Mouse (Mus musculus) neural tube, embryonic 14.5 days (tissue): ENCODE measurements around the gene Rhobtb3. TPM values are rescaled to one million over a fixed set of nuclear protein-coding genes. Genes with fewer than 3 reads are reported as not detected.
A peak's percentile ranks its signal among the peaks of the same experiment; 100 is the strongest.

Source experiments
- ATAC-seq: fragments of 200-750 bp; cut with Nextera tagmentation; 2 replicates; pipeline ENCODE4 v1.8.0; 2017; ENCODE audit warnings: low read depth, mild to moderate bottlenecking, moderate TSS enrichment, moderate library complexity
- H3K27ac ChIP-seq: fragments of 300-500 bp; sonication (generic); 2 replicates; pipeline ENCODE4 v1.5.1; 2014; ENCODE audit warnings: low read depth, mild to moderate bottlenecking, control low read depth, low read length, moderate library complexity, mixed read lengths
- H3K27me3 ChIP-seq: fragments of 300-500 bp; sonication (generic); 2 replicates; pipeline ENCODE4 v1.6.1; 2014; ENCODE audit warnings: low read length; ENCODE audit not compliant: control insufficient read depth, insufficient read depth
- H3K36me3 ChIP-seq: fragments of 300-500 bp; sonication (generic); 2 replicates; pipeline ENCODE4 v1.6.1; 2014; ENCODE audit warnings: low read length, mixed read lengths; ENCODE audit not compliant: control insufficient read depth, insufficient read depth
- H3K4me1 ChIP-seq: fragments of 300-500 bp; sonication (generic); 2 replicates; pipeline ENCODE4 v1.6.1; 2014; ENCODE audit warnings: low read length; ENCODE audit not compliant: control insufficient read depth, insufficient read depth
- H3K4me2 ChIP-seq: fragments of 300-500 bp; sonication (generic); 2 replicates; pipeline ENCODE4 v1.6.1; 2014; ENCODE audit warnings: mild to moderate bottlenecking, low read depth, low read length, control low read depth
- H3K4me3 ChIP-seq: fragments of 300-500 bp; sonication (generic); 2 replicates; pipeline ENCODE4 v1.5.1; 2014; ENCODE audit warnings: low read depth, low read length, control low read depth, mixed read lengths
- H3K9ac ChIP-seq: fragments of 300-500 bp; sonication (generic); replicated peaks from 2 replicates; pipeline ENCODE4 v1.6.1; 2014; ENCODE audit warnings: low read depth, mild to moderate bottlenecking, control low read depth, low read length, mixed read lengths
- H3K9me3 ChIP-seq: fragments of 300-500 bp; sonication (generic); 2 replicates; pipeline ENCODE4 v1.6.1; 2016; ENCODE audit warnings: low read length; ENCODE audit not compliant: control insufficient read depth
- WGBS: fragments of 180-500 bp; shearing (Covaris S2); extraction: QIAGEN DNeasy Blood & Tissue Kit; methylation state at CpG from one replicate; pipeline ENCODE4 v1.1.7; 2014; 5-methylcytosine and 5-hydroxymethylcytosine counted together
- polyA plus RNA-seq: library from polyadenylated mRNA; unstranded; fragments of >200 nt; fragmentation: Nextera tagmentation; extraction: Ambion mirVana; gene quantifications from 2 replicates; pipeline ENCODE4 v1.2.1, GENCODE M21; 2014

Gene Rhobtb3
- polyA plus RNA-seq, result 29.3 and 32.2 TPM in 2 replicates

DNA sequence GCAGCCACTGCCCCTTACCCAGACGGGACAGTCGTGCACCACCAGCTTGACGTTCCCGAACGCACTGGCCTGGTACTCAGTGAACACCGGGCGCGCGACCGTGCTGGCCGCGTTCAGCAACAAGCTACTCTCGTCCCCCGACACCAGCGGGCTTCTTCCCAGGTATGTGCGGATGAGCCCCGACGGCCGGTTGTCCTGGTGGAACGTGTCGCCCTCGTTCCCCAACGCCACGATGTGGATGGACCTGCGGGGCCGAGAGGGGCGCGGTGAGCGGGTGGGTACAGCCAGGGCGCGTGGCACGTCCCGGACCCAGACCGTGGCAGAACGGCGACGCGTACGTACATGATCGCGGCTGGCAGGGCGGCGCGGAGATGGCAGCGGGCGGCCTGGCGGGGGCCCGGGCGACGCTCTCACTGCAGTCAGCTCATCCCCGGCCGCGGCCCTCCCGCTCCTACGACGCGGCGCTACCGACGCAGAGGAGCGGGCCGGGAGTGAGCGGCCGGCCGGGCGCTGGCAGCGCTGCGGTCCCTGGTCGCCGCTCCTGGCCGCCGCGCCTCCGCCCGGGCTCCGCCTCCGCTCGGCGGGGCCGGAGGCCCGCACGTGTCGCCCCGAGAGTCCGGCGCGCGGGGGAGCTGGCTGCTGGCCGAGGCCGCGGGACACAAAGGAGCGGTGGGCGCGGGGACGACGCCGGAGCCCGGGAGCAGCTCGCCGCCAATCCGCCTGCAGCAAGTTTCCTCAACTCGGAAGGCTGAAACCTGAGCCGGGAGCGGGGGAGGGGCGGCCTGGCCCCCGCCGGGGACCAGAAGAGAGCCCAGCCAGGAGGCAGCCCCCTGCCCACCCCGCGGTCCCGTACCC lies at the start of gene Rhobtb3:
TSS of gene Rhobtb3 (minus strand) at position 737 of the 855 bp plus-strand sequence.
- Histone ChIP-seq H3K36me3 (no peaks in the 10 kb centered on the region), H3K9me3 (no peaks in the 10 kb centered on the region), H3K27me3 (no peaks in the 10 kb centered on the region), H3K4me1 (peaks cover 17% of the 10 kb centered on the region), H3K4me3 (peak within 1 kb of the TSS; percentile 83), H3K4me2 (peak within 1 kb of the TSS; percentile 71), H3K27ac (peak within 1 kb of the TSS; percentile 98), H3K9ac (peak within 1 kb of the TSS; percentile 95)
- peak; percentile 91 for ATAC-seq
- WGBS, result under 1% methylated on average over 101 of the region's 110 CpGs

DNA sequence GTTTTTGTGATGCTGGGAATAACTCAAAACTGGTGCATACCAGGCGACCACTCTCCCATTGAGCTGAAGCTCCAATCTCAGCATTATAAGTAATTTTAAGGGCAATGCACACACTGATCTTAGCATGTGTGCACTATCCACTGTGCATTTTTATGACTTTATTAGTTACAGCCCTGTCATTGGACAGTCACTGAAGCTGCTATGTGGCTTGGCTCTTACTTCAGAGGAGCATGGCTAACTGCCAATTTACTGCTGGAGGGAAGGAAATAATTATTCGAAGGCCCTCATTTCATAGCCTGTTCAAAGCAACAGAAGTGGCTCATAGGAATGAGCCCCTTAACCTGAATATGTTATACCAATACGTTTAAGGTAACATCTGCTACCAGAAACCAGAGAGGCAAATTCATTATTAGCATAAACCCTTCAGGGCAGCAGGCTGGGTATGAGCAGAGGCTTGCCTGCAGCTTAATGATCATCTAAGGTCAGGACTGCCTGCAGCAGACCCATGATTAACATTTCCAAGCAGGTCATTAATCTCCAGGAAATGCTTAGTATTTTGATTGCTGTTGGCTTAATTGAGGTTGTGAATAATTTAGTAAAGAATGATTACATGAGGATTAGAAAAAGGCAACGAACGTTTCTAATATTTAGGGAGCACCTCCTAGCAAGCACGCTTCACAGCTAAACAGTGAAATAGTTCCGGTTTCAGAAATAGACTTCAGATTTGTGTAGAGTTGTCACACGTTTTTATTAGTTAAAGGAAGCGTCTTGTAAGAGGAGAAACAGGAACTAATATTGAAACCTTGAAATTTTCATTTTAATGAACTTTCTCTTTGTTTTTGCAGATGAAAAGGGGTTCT lies 48.7 kb upstream of the Rhobtb3 start:
- ATAC-seq, result peak; percentile 94
- Histone ChIP-seq H3K27me3 (no peaks in the 10 kb centered on the region), H3K4me2 (no peak overlapping the region), H3K9ac (no peak overlapping the region), H3K36me3 (no peaks in the 10 kb centered on the region), H3K4me1 (no peaks in the 10 kb centered on the region; the same call in 1 of the 2 replicates), H3K9me3 (no peaks in the 10 kb centered on the region), H3K4me3 (no peak overlapping the region), H3K27ac (no peak overlapping the region)
- WGBS, result 29% methylated on average over 9 of the region's 9 CpGs

DNA sequence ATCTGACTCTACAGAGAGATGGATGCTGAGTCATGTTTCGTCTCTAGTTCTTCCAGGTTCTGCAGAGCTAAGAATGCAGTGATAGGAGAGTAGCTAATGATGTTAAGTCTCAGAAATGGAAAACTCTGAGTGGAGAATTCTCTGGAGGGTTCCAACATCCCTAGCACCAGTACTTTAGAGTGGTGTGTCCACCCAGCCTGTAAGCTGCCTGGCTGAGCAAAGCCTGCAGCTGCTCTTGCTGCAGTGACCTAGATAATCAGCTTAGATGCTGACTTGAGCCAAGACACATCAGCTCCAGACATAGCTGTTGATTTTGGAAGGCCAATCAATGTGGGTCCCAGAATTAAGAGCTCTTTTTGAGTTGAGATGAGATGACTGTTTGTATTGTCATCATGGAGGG lies 44.4 kb upstream of the Rhobtb3 start:
- no peak overlapping the region for H3K4me3 ChIP-seq
- no peak overlapping the region for H3K4me2 ChIP-seq
- H3K36me3 ChIP-seq, result no peaks in the 10 kb centered on the region
- no peaks in the 10 kb centered on the region for H3K27me3 ChIP-seq
- no peak overlapping the region for H3K27ac ChIP-seq
- no peaks in the 10 kb centered on the region; the same call in 1 of the 2 replicates for H3K4me1 ChIP-seq
- H3K9ac ChIP-seq, result no peak overlapping the region
- 91% methylated on average over 1 of the region's 1 CpGs for WGBS
- no peak for ATAC-seq
- H3K9me3 ChIP-seq, result no peaks in the 10 kb centered on the region

DNA sequence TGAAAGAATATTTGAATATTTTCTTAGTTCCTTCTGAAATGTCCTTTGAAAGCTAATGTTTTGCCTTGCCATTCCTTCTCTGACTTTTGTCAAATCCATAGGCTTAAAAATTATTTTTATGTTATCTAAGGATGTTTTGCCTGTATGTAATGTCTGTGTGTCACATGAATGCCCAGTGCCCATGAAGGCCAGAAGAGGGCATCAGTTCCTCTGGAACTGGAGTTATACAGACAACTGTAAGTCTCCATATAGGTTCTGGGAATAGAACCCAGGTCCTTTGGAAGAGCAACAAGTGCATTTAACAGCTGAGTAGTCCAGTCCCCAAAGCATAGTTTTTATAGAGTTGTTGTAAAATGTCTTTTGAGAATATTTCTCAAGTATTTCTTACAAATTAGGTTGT lies 38.2 kb upstream of the Rhobtb3 start:
- no peaks in the 10 kb centered on the region for H3K9me3 ChIP-seq
- no peak overlapping the region for H3K9ac ChIP-seq
- no peak overlapping the region for H3K27ac ChIP-seq
- no peak for ATAC-seq
- H3K36me3 ChIP-seq, result no peaks in the 10 kb centered on the region
- H3K4me2 ChIP-seq, result no peak overlapping the region
- no peaks in the 10 kb centered on the region for H3K4me1 ChIP-seq
- H3K27me3 ChIP-seq, result no peaks in the 10 kb centered on the region
- no peak overlapping the region for H3K4me3 ChIP-seq

DNA sequence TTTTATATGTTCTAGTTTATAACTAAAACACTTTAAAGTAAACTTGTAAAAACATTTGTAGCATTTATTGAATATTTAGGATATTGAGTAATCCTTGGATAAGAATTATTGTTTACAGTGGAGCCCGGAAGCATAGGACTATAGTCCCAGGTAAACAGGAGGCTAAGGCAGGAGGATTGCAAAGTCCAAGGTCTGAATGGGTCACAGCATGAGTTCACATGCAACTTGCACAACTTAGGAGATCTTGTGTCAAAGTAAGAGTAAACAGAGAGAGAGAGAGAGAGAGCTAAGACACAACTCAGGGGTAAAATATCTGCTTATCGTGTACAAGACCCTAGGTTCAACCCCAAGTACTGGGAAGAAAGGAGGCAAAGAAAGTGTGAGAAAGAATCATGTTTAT lies 32.9 kb upstream of the Rhobtb3 start:
- H3K27ac ChIP-seq, result no peak overlapping the region
- H3K27me3 ChIP-seq, result no peaks in the 10 kb centered on the region
- ATAC-seq, result no peak
- H3K4me2 ChIP-seq, result no peak overlapping the region
- H3K4me1 ChIP-seq, result no peaks in the 10 kb centered on the region
- H3K36me3 ChIP-seq, result no peaks in the 10 kb centered on the region
- no peak overlapping the region for H3K9ac ChIP-seq
- 88% methylated on average over 2 of the region's 2 CpGs for WGBS
- no peak overlapping the region for H3K4me3 ChIP-seq
- no peaks in the 10 kb centered on the region for H3K9me3 ChIP-seq

DNA sequence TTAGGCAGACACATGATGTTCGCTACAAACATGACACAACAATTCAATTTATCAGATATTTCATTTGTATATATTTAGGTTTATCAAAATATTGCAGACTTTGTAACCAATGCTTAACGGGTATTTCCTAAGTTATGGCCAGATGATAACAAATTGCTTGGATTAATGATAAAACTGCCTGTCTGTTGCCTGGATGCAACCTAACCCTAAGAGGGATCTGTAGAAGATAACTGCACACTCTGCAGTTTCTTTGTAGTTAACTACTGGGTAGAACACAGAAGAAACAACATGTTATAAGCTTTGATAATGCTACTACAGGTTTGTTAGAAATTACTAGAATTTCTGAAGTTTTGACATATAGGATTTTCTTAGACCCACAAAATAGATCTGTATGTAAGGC lies 32.5 kb upstream of the Rhobtb3 start:
- WGBS, result 94% methylated on average over 2 of the region's 2 CpGs

DNA sequence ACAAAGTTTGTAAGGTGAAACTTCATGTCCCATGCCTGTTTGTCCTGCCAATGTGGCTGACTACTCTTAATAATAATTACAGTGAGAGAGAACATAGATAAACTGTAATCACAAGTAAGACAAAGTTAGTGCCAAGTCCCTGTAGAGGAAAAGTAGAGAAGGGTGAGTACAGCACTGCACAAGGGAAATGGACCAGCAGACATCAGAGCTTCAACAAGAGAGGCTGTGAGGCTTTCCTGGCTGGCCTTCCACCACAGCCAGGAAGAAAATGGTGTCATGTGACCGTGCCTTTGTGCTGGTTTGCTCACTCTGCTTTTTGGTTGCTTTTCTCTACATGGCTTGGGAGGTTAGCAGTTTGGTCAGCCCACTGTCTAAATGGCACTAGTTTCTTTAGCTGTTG lies 31.9 kb upstream of the Rhobtb3 start:
- Histone ChIP-seq H3K4me1 (no peaks in the 10 kb centered on the region), H3K4me2 (no peak overlapping the region), H3K9ac (no peak overlapping the region), H3K9me3 (no peaks in the 10 kb centered on the region), H3K27ac (no peak overlapping the region), H3K36me3 (no peaks in the 10 kb centered on the region), H3K27me3 (no peaks in the 10 kb centered on the region), H3K4me3 (no peak overlapping the region)
- 67% methylated on average over 1 of the region's 1 CpGs for WGBS
- no peak for ATAC-seq

More for the DNA sequence above, 32.5 kb upstream of the Rhobtb3 start:
- Histone ChIP-seq H3K9ac (no peak overlapping the region), H3K27ac (no peak overlapping the region), H3K4me3 (no peak overlapping the region), H3K4me1 (no peaks in the 10 kb centered on the region), H3K9me3 (no peaks in the 10 kb centered on the region), H3K36me3 (no peaks in the 10 kb centered on the region), H3K4me2 (no peak overlapping the region), H3K27me3 (no peaks in the 10 kb centered on the region)
- no peak for ATAC-seq

DNA sequence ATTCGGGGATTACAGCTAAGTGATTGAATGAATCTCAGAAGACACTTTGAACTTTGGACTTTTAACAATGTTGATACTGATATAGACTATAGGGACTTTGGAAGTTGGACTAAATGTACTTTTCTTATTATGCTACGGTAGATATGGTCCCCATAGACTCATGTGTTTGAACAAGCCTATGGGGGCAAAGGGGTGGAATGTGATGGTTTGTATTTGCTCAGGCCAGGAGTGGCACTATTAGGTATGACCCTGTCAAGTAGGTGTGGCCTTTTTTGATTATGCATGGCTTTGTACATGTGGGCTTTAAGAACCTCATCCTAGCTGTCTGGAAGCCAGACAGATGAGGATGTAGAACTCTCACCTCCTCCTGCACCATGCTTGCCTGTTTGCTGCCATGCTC lies 30.8 kb upstream of the Rhobtb3 start:
- no peak for ATAC-seq
- H3K4me2 ChIP-seq, result no peak overlapping the region
- 88% methylated on average over 2 of the region's 2 CpGs for WGBS

DNA sequence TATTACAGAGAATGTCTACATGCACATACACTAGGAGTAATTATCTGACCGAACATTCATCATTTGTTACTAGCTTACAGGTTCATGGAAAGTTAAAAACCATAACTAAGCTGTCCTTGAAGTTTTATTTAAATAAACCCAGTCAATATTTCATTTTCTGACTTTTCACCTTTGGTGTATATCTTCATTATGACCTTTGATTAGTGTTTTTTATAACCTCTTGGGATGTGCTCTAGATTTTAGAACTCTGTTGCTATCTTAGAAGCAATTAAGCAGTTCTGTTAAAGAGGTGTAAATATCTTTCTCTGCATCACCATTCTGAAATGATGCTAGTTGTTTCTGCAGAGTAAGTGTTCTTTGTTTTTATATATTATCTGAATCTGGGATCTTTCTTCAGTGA lies 23.1 kb upstream of the Rhobtb3 start, which contains the start of gene Spata9:
TSS of gene Spata9 (plus strand) at position 301 of the 400 bp plus-strand sequence.
- ATAC-seq, result no peak
- H3K9ac ChIP-seq, result no peak within 1 kb of the TSS
- WGBS, result 80% methylated on average over 1 of the region's 1 CpGs
- H3K9me3 ChIP-seq, result no peaks in the 10 kb centered on the region
- no peaks in the 10 kb centered on the region for H3K36me3 ChIP-seq
- no peaks in the 10 kb centered on the region for H3K4me1 ChIP-seq
- no peak within 1 kb of the TSS for H3K4me3 ChIP-seq
- no peak within 1 kb of the TSS for H3K4me2 ChIP-seq
- no peaks in the 10 kb centered on the region for H3K27me3 ChIP-seq
- no peak within 1 kb of the TSS for H3K27ac ChIP-seq

More for the DNA sequence above, 30.8 kb upstream of the Rhobtb3 start:
- no peaks in the 10 kb centered on the region for H3K9me3 ChIP-seq
- no peak overlapping the region for H3K9ac ChIP-seq
- H3K36me3 ChIP-seq, result no peaks in the 10 kb centered on the region
- H3K4me1 ChIP-seq, result no peaks in the 10 kb centered on the region
- no peak overlapping the region for H3K27ac ChIP-seq
- H3K27me3 ChIP-seq, result no peaks in the 10 kb centered on the region
- H3K4me3 ChIP-seq, result no peak overlapping the region
